12 mouse cellular contexts compared by ENCODE assay signal in genomic region chr13:100866311-100866710, GRCm38 (mm10). TPM values are rescaled to one million over a fixed set of nuclear protein-coding genes. Genes with fewer than 3 reads are reported as not detected.
A peak's percentile ranks its signal among the peaks of the same experiment; 100 is the strongest.
DNase-seq lines count a peak whose midpoint lies in the region; ATAC-seq and TF ChIP-seq lines count a peak whose summit lies in the region.
"Had no signal": no experiment of that assay in that cellular context is flagged by ENCODE, and none has a peak within 500 bp of the region (broad histone marks: within the 10 kb centered on the region; RNA-seq: fewer than 3 reads in every experiment).

No protein-coding gene starts in this region.

- in situ Hi-C loops in CH12.LX (cut with MboI; ENCODE audit: low pct_ligation_motif_present, low pct_unique_long_range_greater_than_20kb, low sequenced_read_pairs): no loop called here

- TF ChIP-seq POLR2A in CH12.LX (IDR thresholded peaks at IDR 0.05; ENCODE audit: low read depth, low read length): peak; percentile 42
- no peak for TF ChIP-seq POLR2A in kidney, adult 2 months (IDR thresholded peaks at IDR 0.05; ENCODE audit: low read depth, low read length)

- no peak for TF ChIP-seq CTCF in lung, embryonic 14.5 days (IDR thresholded peaks at IDR 0.05; ENCODE audit: low read depth)
- TF ChIP-seq CTCF in CH12.LX (conservative IDR thresholded peaks at IDR 0.05 in 1 of 2, IDR thresholded peaks at IDR 0.05 in 1 of 2; ENCODE audit: low read depth in 2 of 2, low read length in 2 of 2): no peak
- no peak for TF ChIP-seq CTCF in kidney, adult 2 months (conservative IDR thresholded peaks at IDR 0.05; ENCODE audit: insufficient read depth, insufficient read length, low read depth, low read length)

- no peaks in the 10 kb centered on the region for H3K9me3 ChIP-seq in lung, embryonic 14.5 days (ENCODE audit: low read depth, low read length)
- H3K9me3 ChIP-seq in CH12.LX (replicated peaks; ENCODE audit: low read length): peaks cover 5% of the 10 kb centered on the region
- H3K9me3 ChIP-seq in midbrain, embryonic 14.5 days (ENCODE audit: control insufficient read depth, low read length): no peaks in the 10 kb centered on the region
- H3K9me3 ChIP-seq: forebrain, embryonic 15.5 days; heart, embryonic 13.5 days had no signal

- no peaks in the 10 kb centered on the region for H3K79me2 ChIP-seq in CH12.LX (replicated peaks; ENCODE audit: control insufficient read depth, extremely low read depth, insufficient read depth, poor library complexity, severe bottlenecking)

- no peaks in the 10 kb centered on the region for H3K4me1 ChIP-seq in lung, embryonic 14.5 days (ENCODE audit: insufficient read depth)
- peaks cover 12 to 25% of the 10 kb centered on the region in 2 experiments for H3K4me1 ChIP-seq in CH12.LX (ENCODE audit: control insufficient read depth in 1 of 2, insufficient read depth in 2 of 2)
- H3K4me1 ChIP-seq in kidney, adult 2 months (ENCODE audit: control insufficient read depth, insufficient read depth, low read length): no peaks in the 10 kb centered on the region
- H3K4me1 ChIP-seq in midbrain, embryonic 14.5 days (ENCODE audit: control insufficient read depth, insufficient read depth, low read length): no peaks in the 10 kb centered on the region

- no peak overlapping the region for H3K4me2 ChIP-seq in lung, embryonic 14.5 days
- H3K4me2 ChIP-seq in CH12.LX (ENCODE audit: insufficient read depth, low read depth, poor library complexity, severe bottlenecking): no peak overlapping the region
- no peak overlapping the region for H3K4me2 ChIP-seq in midbrain, embryonic 14.5 days (ENCODE audit: low read length)
- H3K4me2 ChIP-seq: forebrain, embryonic 15.5 days; heart, embryonic 13.5 days had no signal

- H3K9ac ChIP-seq in lung, embryonic 14.5 days: no peak overlapping the region
- H3K9ac ChIP-seq in CH12.LX (ENCODE audit: insufficient read depth, low read depth): no peak overlapping the region
- H3K9ac ChIP-seq in midbrain, embryonic 14.5 days (replicated peaks; ENCODE audit: low read length): no peak overlapping the region
- H3K9ac ChIP-seq: forebrain, embryonic 15.5 days; heart, embryonic 13.5 days had no signal

- peak overlapping the region; percentile 10 for H3K27ac ChIP-seq in lung, embryonic 14.5 days (ENCODE audit: low read depth)
- H3K27ac ChIP-seq in CH12.LX (ENCODE audit: insufficient read depth, low read depth): peak overlapping the region; percentile 58; the same call in 1 of the 2 replicates
- H3K27ac ChIP-seq in kidney, adult 2 months (ENCODE audit: insufficient read depth, low read depth, low read length): no peak overlapping the region
- H3K27ac ChIP-seq in midbrain, embryonic 14.5 days (replicated peaks; ENCODE audit: low read depth, low read length): no peak overlapping the region
- H3K27ac ChIP-seq: forebrain, embryonic 15.5 days; heart, embryonic 13.5 days had no signal

- H3K36me3 ChIP-seq in lung, embryonic 14.5 days (ENCODE audit: insufficient read depth): no peaks in the 10 kb centered on the region
- peaks cover 2 to 52% of the 10 kb centered on the region in 2 experiments for H3K36me3 ChIP-seq in CH12.LX (replicated peaks in 1 of 2; ENCODE audit: control insufficient read depth in 1 of 2, insufficient read depth in 1 of 2, low read length in 1 of 2)
- no peaks in the 10 kb centered on the region for H3K36me3 ChIP-seq in kidney, adult 2 months (ENCODE audit: control insufficient read depth, insufficient read depth, low read length)
- H3K36me3 ChIP-seq in midbrain, embryonic 14.5 days (ENCODE audit: control insufficient read depth, insufficient read depth, low read length): no peaks in the 10 kb centered on the region
- H3K36me3 ChIP-seq: forebrain, embryonic 15.5 days; heart, embryonic 13.5 days had no signal

- peak; percentile 74 for DNase-seq in lung, embryonic 14.5 days
- no peak for DNase-seq in lung, postnatal 14 days
- peak; percentile 90 for DNase-seq in CH12.LX (ENCODE audit: extremely low read depth)
- peak; percentile 28 for DNase-seq in liver
- DNase-seq in layer of hippocampus, adult 18-20 months (ENCODE audit: low spot score in 2 of 2): no peak
- no peak for DNase-seq in kidney, adult 2 months
- no peak for DNase-seq in midbrain, embryonic 14.5 days
- DNase-seq: kidney, adult 9 months had no signal

- WGBS in lung, embryonic 14.5 days: 46% methylated on average over 6 of the region's 6 CpGs
- 52% methylated on average over 6 of the region's 6 CpGs for WGBS in kidney, adult 2 months
- WGBS in midbrain, embryonic 14.5 days: 91% methylated on average over 6 of the region's 6 CpGs

- peak; percentile 85 for ATAC-seq in lung, embryonic 14.5 days (ENCODE audit: insufficient read depth)
- peak; percentile 32; the same call in 1 of the 2 replicates for ATAC-seq in megakaryocyte-erythroid progenitor cell, adult 5-6 weeks (replicated peaks; ENCODE audit: low FRiP score, low TSS enrichment, poor library complexity, severe bottlenecking)
- no peak for ATAC-seq in midbrain, embryonic 14.5 days (ENCODE audit: low FRiP score, low TSS enrichment)
- ATAC-seq: forebrain, embryonic 15.5 days; midbrain, embryonic 16.5 days had no signal

- H3K27me3 ChIP-seq in lung, embryonic 14.5 days (ENCODE audit: insufficient read depth, low read length): no peaks in the 10 kb centered on the region
- no peaks in the 10 kb centered on the region for H3K27me3 ChIP-seq in CH12.LX (replicated peaks)
- H3K27me3 ChIP-seq in kidney, adult 2 months (replicated peaks; ENCODE audit: control insufficient read depth, insufficient read depth, low read length): no peaks in the 10 kb centered on the region
- H3K27me3 ChIP-seq in midbrain, embryonic 14.5 days (ENCODE audit: control insufficient read depth, insufficient read depth, low read length): no peaks in the 10 kb centered on the region
- H3K27me3 ChIP-seq: forebrain, embryonic 15.5 days; heart, embryonic 13.5 days had no signal

- TF ChIP-seq RAD21 in CH12.LX (IDR thresholded peaks at IDR 0.05; ENCODE audit: low read depth, low read length): no peak

- no peak overlapping the region for H3K4me3 ChIP-seq in lung, embryonic 14.5 days (ENCODE audit: low read depth, low read length)
- H3K4me3 ChIP-seq in CH12.LX (replicated peaks in 1 of 3; ENCODE audit: low read depth in 2 of 3, low read length in 2 of 3, poor library complexity in 1 of 3): no peak overlapping the region
- H3K4me3 ChIP-seq in kidney, adult 2 months (ENCODE audit: insufficient read depth, low read depth, low read length): no peak overlapping the region
- H3K4me3 ChIP-seq in midbrain, embryonic 14.5 days (replicated peaks; ENCODE audit: low read depth, low read length): no peak overlapping the region
- H3K4me3 ChIP-seq: forebrain, embryonic 15.5 days; heart, embryonic 13.5 days had no signal

- dilution Hi-C loops in CH12.LX (cut with MboI; ENCODE audit: extremely low pct_ligation_motif_present, extremely low pct_unique_long_range_greater_than_20kb, low sequenced_read_pairs): no loop called here

- TF ChIP-seq EP300 in CH12.LX (IDR thresholded peaks at IDR 0.05; ENCODE audit: low read length): peak; percentile 61; the same call in 1 of the 2 replicates

TF ChIP-seq in CH12.LX, 34 proteins besides CTCF, POLR2A, EP300 and RAD21 (continues in another document):
- TF ChIP-seq E2F4 (IDR thresholded peaks at IDR 0.05; ENCODE audit: insufficient replicate concordance, low read depth, low read length) (no peak), JUN (IDR thresholded peaks at IDR 0.05; ENCODE audit: insufficient read depth, low read depth, low read length) (peak; percentile 58), NELFE (IDR thresholded peaks at IDR 0.05; ENCODE audit: low read depth, low read length) (no peak), SIN3A (IDR thresholded peaks at IDR 0.05; ENCODE audit: low read length) (no peak), IRF4 (IDR thresholded peaks at IDR 0.05; ENCODE audit: low read depth, low read length) (0 out of 2 replicates have a peak, but pooled peaks have one; percentile 33), MEF2A (IDR thresholded peaks at IDR 0.05; ENCODE audit: borderline replicate concordance, low read depth, low read length) (0 out of 2 replicates have a peak, but pooled peaks have one; percentile 54), JUND (conservative IDR thresholded peaks at IDR 0.05; ENCODE audit: low read depth, low read length) (peak; percentile 77), ZC3H11A (IDR thresholded peaks at IDR 0.05; ENCODE audit: low read depth, low read length) (no peak), USF1 (IDR thresholded peaks at IDR 0.05; ENCODE audit: low read depth, low read length) (no peak), GABPA (IDR thresholded peaks at IDR 0.05; ENCODE audit: insufficient replicate concordance, low read depth, low read length) (no peak), MAX (IDR thresholded peaks at IDR 0.05; ENCODE audit: low read length) (peak; percentile 52; the same call in 1 of the 2 replicates), CHD2 (IDR thresholded peaks at IDR 0.05; ENCODE audit: low read length) (no peak), MYC (IDR thresholded peaks at IDR 0.05; ENCODE audit: low read depth, low read length) (no peak), BHLHE40 (IDR thresholded peaks at IDR 0.05; ENCODE audit: low read depth, low read length) (0 out of 2 replicates have a peak, but pooled peaks have one; percentile 37), POLR2AphosphoS2 (IDR thresholded peaks at IDR 0.05; ENCODE audit: low read depth, low read length) (no peak), ZNF384 (IDR thresholded peaks at IDR 0.05; ENCODE audit: low read depth, low read length) (no peak), PAX5 (IDR thresholded peaks at IDR 0.05; ENCODE audit: low read length) (no peak), ETS1 (conservative IDR thresholded peaks at IDR 0.05; ENCODE audit: low read depth, low read length) (peak; percentile 67), HCFC1 (IDR thresholded peaks at IDR 0.05; ENCODE audit: low read depth, low read length) (no peak), RCOR1 (conservative IDR thresholded peaks at IDR 0.05; ENCODE audit: low read depth, low read length) (no peak), UBTF (IDR thresholded peaks at IDR 0.05; ENCODE audit: low read depth, low read length) (no peak), TBP (conservative IDR thresholded peaks at IDR 0.05; ENCODE audit: low read depth, low read length) (no peak), ELF1 (IDR thresholded peaks at IDR 0.05; ENCODE audit: low read depth, low read length) (peak; percentile 81)

RNA-seq across cellular contexts. Expression of gene Slc30a5, which starts 33.1 kb away (rescaled TPM):
- 63.3 and 64.6 TPM in 2 replicates for polyA plus RNA-seq in lung, embryonic 14.5 days (2014; fragmentation: Nextera tagmentation; extraction: Ambion mirVana)
- 54.4 and 65.0 TPM in 2 replicates for total RNA-seq in CH12.LX (2012; rRNA removed)
- 99.9 and 111 TPM in 2 replicates for total RNA-seq in CH12.LX (2014; rRNA removed)
- polyA plus RNA-seq in CH12.LX (2012; ENCODE audit: insufficient read length, low read depth): 57.9 and 65.9 TPM in 2 replicates
- 48.1 and 53.9 TPM in 2 replicates for total RNA-seq in megakaryocyte-erythroid progenitor cell, adult 5-6 weeks (2014; fragmentation: Nextera tagmentation)
- total RNA-seq in megakaryocyte-erythroid progenitor cell, adult 5-6 weeks (2017): 83.5 and 95.2 TPM in 2 replicates
- total RNA-seq in layer of hippocampus, adult 18-20 months (2021): 10 to 100 TPM; 36.6 to 36.8 TPM
- polyA plus RNA-seq in kidney, adult 2 months (2012; rRNA removed): 28.5 and 33.8 TPM in 2 replicates
- 29.0 and 38.7 TPM in 2 replicates for polyA plus RNA-seq in midbrain, embryonic 14.5 days (2014; fragmentation: Nextera tagmentation; extraction: Ambion mirVana)

Comparison
In these comparisons a context has a peak if more than half of its experiments do, and no peak if none do; other contexts are left out.
1. DNase-seq: peak in lung, embryonic 14.5 days (single experiment), CH12.LX (single experiment) and liver (single experiment); none in lung, postnatal 14 days (single experiment), layer of hippocampus, adult 18-20 months (0 of 2), kidney, adult 2 months (single experiment) and midbrain, embryonic 14.5 days (single experiment).
2. H3K27ac ChIP-seq: peak in lung, embryonic 14.5 days (single experiment) and CH12.LX (single experiment); none in kidney, adult 2 months (single experiment) and midbrain, embryonic 14.5 days (single experiment).